Mouse (Mus musculus): ENCODE measurements at regions not wholly inside any gene's neighbourhood (a gene's known extent, or its start where the extent isn't known, plus 50 kb on each side); places are given as distances from the start of the nearest gene placed in this dataset.

DNA sequence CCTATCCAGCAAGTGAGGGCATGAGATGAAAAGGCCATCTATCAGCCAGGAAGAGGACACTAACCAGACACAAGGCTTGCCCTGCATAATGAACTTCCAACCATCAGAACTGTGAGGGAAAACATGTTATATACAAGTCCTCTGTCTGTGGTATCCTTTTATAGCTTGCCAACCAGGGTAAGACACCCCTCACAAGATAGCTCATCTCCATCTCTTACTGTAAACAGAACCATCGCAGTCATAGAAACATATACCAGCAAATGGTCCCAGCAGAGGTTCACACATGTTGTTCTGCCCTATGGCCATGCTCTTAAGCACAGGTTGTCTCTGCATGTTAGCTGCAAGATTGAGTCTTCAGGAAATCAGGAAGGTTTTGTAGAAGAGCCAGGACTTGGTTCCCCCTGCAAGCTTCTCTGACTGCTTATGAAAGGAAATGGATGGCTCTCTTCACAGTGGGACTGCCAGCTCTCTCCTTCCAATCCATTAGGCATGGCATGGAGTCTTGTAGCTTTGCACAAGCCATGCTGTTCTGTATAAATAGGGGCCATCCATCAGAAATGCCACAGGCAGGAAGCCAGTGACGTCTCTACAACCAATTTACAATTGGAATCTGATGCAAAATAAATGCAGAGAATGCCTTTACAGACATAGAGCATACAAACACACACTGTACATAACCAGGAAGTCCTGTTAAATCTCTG lies 1514.0 kb upstream of the Lrrc6 start:
- no peak for DNase-seq

GRCm38 (mm10) chr15:68011162-68011561 lies 1510.5 kb upstream of the Lrrc6 start:
- no peak for DNase-seq

- no peak for DNase-seq
Measured at GRCm38 (mm10) chr15:68010189-68010588, 1509.5 kb upstream of the Lrrc6 start.

DNA sequence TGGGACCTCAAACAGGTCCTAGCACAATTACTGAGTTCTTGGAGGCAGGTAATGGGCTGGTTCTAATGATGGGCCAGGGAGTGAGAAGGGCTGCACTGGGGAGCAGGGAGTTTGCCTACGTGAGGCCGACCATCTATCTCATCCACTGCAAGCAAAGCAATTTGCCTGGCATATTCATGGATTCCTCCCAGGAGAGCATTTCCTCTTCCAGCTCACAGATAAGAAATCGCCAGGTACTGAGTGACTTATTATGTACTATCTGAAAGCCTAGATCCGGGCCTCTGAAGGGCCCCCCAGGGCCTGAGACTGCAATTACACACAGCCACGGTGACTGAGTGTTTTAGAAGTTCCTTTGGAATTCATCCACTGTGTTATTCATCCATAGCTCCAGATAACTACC lies 1504.1 kb upstream of the Lrrc6 start:
- DNase-seq, result no peak

DNA sequence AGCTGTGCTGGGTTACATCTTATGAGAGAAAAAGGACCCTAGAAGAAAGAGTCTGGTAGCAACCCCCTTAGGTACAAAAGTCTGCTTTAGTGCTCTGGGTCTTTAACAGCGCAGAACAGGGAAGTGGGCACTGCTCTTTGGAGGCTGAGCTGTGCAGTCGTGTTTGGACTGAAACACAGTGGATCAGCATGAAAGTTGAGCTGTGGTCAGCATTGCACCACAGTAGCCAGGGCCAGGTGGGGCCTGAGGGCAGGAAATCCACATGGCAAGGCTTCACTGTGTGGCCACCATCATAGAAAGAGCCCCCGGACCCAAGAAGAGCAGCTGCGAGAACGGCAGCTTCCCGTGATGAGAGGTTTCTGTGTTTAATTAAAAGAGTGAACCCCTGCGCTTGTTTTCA lies 1495.8 kb upstream of the Lrrc6 start:
- no peak for DNase-seq

DNA sequence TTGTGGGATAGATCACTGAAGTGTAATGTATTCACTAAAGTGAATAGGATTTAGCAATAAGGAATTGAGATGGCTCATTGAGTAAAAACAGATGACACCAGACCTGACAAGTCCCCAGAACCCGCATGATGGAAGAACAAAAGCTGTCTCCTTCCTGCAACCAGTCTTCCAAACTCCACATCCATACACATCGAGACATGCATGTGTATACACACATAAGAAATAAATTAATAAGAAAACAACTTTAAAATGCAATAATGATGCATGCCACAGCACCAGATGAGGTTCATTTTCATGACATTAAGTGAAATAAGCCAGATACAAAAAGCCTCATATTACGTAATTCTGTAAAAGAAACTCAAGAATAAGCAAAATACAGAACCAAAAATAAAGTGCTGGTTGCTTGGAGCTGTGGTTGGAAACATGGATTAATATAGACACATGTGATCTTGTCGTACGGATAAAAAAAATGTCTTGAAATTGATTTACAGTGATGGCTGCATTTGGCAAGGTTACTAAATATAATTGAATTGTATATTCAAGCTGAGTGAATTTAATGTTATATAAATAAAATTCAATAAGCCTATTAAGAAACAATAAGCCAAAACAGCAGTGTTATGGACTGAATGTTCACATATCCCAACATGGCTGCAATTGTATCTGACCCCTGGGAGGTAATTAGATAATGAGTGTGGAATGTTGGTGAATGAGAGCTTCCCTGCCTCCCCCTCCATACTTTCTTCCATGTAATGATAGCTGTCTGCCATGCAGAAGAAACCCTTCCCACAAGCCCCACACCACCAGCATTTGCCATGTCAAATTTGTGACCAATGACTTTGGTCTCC lies 1488.9 kb upstream of the Lrrc6 start:
- no peak for DNase-seq

- no peak for DNase-seq
Measured at GRCm38 (mm10) chr15:67987941-67988340, 1487.2 kb upstream of the Lrrc6 start.

DNA sequence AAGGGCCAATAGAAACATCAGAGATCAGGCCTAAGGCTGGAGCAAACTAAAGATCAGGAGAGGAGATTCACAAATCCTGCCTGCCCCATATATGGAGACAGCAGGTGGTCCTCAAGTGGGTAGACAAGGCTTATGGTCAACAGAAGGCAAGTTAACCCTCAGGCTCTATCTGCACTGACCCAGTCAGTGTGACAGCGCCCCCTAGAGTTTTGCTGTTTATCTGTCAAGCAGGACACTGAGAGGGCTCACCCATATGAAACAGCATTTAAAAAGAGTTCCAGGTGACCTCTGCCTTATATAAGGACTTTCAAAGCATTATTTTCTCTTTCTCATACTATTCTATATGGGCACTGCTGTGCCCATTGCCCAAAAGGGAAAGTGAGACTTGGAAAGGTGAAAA lies 1482.5 kb upstream of the Lrrc6 start:
- peak in 1 of 2 experiments; percentile 3 for DNase-seq

DNA sequence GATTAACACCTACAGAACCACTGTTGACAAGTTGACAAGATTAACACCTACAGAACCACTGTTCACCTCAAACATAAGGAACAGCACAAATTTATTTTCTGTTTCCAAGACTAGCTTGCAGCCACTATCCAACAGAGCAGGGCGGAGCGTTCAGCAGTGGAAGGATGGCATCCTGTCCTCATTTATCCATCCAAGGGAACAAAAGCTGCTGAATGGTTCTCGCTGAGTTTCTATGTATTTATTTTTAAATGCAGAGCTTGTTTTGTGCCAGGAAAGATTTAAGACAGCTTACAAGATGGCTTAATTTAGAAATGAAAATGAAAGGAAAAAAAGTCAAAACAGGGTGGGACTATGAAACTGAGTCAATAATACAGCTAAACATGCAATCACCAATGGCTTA lies 1481.2 kb upstream of the Lrrc6 start:
- no peak for DNase-seq

DNA sequence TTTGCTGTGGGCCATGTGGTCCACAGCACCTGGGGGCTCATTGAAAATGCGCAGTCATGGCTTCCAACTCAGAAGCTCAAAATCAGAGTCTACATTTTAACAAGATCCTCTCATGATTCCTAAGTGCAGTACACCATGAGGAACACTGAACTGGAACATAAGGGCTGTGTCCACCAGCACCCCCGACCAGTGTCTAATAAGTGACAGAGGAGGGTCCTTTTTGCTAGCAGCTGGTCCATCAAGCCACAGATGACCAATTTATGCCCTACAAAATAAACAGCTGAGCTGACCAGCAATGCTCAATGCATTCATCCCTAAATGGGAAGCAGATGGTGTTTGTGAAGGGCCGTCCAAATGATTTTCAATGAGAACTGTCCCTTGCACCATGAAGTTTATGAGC lies 1478.7 kb upstream of the Lrrc6 start:
- DNase-seq, result no peak

DNA sequence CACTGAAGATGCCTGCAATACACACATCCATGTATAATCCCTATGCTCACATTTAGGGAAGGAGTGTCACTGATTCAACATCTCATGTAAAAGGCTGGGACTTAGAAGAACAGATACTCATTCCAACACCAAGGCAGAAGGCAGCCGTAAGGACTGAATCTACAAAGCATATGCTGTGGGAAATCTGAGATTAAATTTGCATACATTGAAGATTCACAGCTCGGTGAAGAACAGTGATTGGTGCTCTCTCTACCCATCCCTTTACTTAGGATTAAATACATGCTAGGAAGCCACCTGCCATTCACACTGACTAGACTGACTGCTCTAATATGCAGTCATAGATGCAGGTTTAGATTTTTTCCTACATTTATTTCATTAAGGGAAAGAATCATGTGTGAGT lies 1476.5 kb upstream of the Lrrc6 start:
- no peak for DNase-seq

GRCm38 (mm10) chr15:67971998-67972397 lies 1471.3 kb upstream of the Lrrc6 start:
- no peak for DNase-seq

- DNase-seq, result no peak
Measured at GRCm38 (mm10) chr15:67954216-67954615, 1453.5 kb upstream of the Lrrc6 start.

- DNase-seq, result no peak
Measured at GRCm38 (mm10) chr15:67950281-67951040, 1449.8 kb upstream of the Lrrc6 start.

DNA sequence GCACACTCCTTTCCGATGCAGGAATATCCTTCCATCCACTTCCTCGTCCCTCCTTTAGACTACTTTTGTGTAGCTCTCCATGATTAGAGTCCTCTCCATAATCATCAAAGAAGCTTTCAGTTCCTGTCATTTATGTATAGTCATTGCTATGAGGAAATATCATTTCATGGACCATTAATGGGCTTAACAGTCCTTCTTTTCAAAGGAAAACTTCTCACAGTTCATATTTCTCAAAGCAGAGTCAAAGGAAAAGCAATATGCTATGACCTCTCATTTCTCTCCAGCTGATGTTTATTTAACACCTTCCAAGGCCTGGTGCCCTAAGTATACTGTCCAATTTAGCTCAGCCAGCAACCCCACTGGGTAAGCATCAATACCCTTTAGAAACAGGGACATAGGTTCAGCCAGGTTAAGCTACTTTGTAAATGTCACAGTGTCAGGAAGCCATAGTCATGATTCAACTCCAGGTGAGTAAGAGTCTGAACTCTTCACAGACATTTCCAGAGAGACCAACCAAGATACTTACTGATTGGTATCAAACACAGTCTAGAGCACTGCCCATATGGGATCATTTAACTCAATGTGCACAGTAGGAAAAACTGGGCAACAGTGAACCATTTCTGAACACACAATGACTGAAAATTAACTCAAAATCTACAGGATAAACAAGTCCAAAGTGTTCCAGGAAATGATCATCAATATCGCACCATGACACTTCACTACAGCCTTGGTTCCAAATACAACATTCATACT lies 1443.8 kb upstream of the Lrrc6 start:
- DNase-seq, result no peak

- no peak for DNase-seq
Measured at GRCm38 (mm10) chr15:67943046-67943445, 1442.3 kb upstream of the Lrrc6 start.

DNA sequence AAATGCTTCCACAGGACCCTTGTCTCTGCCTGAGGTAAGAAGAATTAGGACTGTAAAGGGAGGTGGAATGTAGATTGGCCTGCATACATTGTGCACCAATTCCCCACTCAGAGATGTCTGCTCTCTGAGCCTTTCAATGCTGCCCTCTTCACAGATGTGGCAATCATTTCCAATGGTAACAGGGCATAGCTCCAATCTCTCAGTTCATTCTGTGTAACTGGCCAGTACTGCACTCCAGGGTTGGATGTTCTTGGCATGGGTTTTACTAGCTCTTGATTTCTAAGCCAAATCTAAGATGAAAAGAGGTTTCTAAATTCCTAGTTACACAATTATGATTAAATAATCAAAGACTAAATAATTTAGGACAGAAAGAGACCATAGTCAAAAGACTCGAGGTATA lies 1439.8 kb upstream of the Lrrc6 start:
- no peak for DNase-seq

DNA sequence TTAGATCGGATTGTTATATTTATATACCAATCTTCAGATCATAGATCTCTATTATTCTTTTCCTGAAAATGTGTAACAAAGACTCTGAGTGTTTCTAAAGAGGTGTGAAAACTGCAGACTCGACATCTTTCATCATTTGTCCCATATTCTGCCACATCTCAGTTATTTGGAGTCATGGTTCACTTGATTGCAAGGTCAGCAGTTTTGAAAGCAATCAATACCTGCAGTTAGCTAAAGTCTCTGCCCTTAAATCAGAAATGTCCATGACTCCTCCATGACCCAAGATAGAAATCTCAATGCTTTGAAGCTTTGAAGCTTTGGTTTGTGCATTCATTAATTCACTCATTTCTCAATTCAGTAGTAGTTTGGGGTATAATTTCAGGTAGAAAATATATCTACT lies 1424.2 kb upstream of the Lrrc6 start:
- DNase-seq, result no peak

DNA sequence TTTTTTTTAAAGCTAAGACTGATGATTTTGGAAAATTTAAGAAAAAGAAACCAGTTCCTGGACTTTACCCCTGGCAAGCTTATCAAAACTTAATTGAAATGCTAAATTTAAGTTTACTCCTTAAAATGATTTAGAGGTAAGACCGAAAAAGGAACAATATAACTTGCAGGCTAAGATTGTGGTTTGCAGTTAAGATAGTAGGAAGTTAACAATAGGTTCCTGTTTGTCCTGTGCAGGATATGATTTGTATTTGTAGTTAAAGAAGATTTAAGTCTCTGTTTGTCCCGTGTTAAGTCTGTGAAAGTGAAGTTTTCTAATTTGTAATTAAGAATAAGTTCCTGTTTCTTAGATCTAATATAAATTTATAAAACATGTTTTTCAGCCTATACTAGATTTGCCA lies 1406.3 kb upstream of the Lrrc6 start:
- DNase-seq, result no peak

GRCm38 (mm10) chr15:67905279-67905678 lies 1404.6 kb upstream of the Lrrc6 start:
- no peak for DNase-seq

DNA sequence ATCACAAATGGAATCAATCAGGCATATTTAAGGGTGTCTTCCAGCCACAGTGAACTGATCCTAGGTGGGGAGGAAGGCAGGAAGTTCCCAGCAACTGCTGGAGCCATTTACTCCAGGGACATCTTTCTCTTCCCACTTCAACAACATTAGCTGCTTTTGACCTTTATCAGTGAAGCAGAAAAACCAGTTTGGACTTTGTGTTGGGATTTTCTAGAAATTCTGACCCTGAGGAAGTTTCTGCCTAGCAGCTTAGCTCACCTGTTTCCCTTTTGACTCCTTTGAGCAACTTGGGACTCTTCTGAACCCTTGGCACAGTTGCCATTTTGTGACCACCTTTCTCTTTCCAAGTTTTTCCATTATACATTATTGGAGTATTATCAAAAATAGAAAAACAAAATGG lies 1403.9 kb upstream of the Lrrc6 start:
- DNase-seq, result no peak

- no peak for DNase-seq
Measured at GRCm38 (mm10) chr15:67902982-67903381, 1402.3 kb upstream of the Lrrc6 start.

GRCm38 (mm10) chr15:67901191-67901601 lies 1400.5 kb upstream of the Lrrc6 start:
- no peak for DNase-seq

Data from B cell, adult 2 months (primary cell).